Mouse (Mus musculus): ENCODE results near the gene Fbxo46.
"Not testable (repeated sequence)": the region's sequence is repeated elsewhere in the genome, so short reads cannot be mapped to it uniquely, and the experiment has no call there.

Fbxo46 gene

DNA sequence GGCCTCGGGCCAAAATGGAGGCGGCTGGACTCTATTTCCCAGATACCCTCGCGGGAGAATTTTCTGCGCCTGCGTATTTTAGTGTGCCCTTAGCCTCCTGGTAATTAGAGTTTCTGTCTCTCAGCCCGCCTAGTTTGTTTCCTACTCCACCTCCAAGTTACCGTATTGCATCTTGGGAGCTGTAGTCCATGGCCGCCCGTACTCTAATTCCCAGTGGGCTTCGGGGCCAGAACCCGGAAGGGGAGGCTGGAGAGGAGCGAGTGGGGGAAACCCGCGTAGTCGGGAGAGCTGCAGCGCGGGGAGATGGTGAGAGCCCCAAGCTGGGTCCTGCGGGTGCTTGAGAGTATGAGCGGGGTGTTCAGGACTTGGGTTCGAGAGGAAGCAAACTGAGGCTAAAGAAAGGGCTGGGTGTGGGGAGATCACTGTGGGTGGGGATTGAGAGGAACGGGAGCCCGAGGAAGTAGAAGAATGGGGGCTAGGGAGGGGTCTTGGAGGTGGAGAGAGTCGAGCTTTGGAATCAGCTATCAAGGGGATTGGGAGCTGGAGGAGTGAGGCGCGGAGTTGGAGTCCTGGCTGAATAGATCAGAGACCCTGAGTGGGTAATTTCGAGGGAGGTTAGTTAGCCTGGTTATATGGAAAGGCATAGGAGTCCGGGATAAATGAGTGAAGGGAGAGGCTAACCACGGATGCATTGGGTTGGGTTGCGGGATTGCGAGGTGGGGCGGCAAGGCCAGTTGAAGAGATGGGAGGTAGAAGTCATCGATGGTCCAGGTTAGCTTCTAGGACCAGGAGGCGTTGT is at the start of gene Fbxo46:
Gene Fbxo46, plus strand, starts transcription at position 229 of the 799 bp plus-strand sequence.
- DNase-seq (ENCODE audit: low spot score in 2 of 2): peak; percentile 97

DNA sequence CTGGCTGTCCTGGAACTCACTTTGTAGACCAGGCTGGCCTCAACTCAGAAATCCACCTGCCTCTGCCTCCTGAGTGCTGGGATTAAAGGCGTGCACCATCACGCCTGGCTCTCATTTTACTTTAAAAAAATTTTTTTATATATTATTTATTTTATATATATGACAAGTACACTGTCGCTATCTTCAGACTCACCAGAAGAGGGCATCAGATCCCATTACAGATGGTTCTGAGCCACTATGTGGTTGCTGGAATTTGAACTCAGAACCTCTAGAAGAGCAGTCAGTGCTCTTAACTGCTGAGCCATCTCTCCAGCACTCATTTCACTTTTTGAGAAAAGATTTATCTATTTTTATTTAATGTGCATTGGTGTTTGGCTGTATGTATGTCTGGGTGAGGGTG is 48.6 kb upstream of the Fbxo46 start:
- not testable (repeated sequence) for DNase-seq (ENCODE audit: low spot score in 2 of 2)

DNA sequence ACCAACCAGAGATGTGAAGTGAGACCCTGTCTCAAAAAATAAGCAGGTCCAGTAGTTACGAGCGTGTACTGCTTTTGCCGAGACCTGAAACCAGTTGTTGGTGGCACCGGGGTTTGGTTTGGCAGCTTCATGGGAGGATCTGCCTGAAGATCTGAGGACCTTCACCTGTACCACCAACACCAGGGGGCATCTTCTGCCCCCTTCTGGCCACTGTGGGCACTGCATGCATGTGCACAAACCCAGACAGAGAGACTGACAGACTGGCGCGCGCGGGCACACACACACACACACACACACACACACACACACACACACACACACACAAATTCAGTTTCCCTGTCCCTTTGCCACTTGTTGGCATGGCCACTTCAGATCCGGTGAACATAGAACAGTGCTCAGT is 46.2 kb upstream of the Fbxo46 start:
- DNase-seq (ENCODE audit: low spot score in 2 of 2): no peak

DNA sequence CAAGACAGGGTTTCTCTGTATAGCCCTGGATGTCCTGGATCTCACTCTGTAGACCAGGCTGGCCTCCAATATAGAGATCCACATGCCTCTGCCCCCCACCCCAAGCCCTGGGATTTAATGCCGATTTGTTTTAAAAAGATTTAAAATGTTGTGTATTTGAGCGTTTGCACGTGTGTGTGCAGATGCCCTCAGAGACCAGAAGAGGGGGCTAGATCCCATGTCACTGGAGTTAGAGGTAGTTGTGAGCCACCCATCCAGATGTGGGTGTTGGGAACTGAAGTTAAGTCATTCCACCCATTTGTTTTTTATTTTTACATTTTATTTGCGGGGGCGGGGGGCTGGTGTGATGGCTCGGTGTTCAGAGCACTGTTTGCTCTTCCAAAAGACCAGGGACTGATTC is 45.2 kb upstream of the Fbxo46 start:
- no peak for DNase-seq (ENCODE audit: low spot score in 2 of 2)

DNA sequence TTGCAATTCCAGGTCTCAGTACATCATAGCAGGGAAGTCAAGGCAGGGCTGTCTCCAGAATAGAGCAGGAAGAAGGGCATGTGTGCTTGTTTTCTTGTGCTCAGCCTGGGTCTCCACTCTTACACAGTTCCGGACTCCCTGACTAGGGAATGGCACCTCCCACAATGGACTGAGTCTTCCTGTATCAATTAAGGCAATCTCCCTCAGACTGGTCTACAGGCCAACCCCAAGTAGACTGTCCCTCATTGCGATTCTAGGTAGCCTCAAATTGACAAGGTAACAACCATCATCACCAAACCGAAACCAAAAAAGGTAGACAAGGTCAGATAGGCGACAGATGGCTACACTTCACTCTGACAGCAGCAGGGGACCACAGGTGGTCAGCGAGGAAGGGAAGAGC is 44.4 kb upstream of the Fbxo46 start:
- no peak for DNase-seq (ENCODE audit: low spot score in 2 of 2)

DNA sequence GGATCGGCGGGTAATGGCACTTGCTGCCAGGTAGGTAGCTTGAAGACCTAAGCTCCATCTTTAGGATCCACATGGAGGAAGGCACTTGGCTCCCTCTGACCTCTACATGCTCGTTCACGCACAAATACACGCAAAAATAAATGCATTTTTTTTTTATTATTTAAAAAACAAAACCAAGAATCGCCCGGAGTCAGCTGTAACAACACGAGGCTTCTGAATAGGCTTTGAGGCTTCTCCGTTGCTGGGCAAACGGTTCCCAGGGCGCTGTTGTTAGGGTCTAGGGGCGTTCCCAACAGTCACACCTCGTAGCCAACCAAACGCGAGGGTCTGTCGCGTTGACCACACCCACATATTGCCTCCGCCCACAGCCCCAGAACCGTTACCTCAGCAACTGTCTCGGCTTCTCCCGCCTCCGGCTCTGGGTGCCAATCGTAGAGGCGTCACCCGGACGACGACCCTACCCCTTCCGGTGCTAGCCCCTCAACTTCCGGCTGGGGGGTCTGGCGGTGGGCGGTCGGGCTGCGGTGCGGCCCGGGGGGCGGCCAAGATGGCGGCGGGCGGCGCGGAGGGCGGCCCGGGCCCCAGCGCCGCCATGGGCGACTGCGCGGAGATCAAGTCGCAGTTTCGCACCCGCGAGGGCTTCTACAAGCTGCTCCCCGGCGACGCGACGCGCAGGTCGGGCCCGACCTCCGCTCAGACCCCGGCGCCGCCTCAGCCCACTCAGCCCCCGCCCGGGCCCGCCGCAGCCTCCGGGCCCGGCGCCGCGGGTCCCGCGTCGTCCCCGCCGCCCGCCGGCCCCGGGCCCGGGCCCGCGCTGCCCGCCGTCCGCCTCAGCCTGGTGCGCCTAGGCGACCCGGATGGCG is 43.7 kb upstream of the Fbxo46 start, which contains the start of gene Dmwd:
Gene Dmwd, plus strand, starts transcription at position 505 of the 863 bp plus-strand sequence.
- DNase-seq (ENCODE audit: low spot score in 2 of 2): peak; percentile 81 to 86

DNA sequence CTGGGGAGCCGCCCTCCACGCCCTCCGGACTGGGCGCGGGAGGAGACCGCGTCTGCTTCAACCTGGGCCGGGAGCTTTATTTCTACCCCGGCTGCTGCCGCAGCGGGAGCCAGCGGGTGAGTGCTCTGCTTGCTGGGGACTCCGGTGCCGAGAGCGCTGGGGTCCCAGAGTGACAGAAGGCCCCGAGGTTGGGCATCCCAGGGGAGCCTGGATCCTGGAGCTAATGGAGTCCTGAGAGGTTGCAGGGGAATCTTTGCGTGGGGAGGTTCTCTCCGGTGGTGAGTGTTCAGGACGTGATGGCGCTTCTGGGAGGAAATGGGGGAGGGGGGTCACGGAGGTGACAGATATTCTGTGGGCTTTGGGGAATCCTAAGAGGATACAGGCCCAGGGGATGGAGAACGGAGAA is 43.1 kb upstream of the Fbxo46 start:
- no peak for DNase-seq (ENCODE audit: low spot score in 2 of 2)

DNA sequence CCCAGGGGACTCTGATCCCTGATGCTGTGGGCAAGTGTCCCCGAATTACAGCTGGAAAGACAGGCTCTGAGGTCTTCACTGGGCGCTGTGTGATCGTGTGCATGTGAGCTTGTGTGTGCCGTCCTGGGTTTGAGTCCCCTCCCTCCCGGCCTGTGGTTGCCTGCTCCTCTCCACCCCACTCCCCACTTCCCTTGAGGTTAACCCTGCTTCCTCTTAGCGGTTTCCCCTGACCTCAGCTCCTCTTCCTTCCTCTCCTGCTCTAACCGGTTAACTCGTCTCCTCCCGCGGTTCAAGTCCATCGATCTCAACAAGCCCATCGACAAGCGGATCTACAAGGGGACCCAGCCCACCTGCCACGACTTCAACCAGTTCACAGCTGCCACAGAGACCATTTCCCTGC is 41.9 kb upstream of the Fbxo46 start:
- peak; percentile 91 to 92 for DNase-seq (ENCODE audit: low spot score in 2 of 2)

DNA sequence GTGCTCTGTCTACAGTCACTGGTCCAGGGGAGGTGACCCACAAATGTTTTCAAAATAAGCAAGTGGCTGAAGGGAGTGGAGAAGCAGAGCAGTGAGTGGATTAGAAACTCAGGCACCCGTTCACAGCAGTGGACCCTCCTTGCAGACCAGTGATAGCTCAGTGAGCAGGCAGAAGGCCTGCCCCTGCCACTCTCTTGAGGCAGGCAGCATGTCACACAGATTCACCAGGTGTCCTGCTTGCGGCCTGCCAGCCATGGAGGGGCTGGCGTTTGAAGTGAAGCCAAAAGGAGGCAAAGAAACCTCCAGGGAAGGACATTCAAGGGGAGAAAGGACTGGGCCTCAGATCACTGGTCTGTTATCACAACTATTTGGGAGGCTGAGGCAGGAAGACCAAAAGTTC is 40.9 kb upstream of the Fbxo46 start:
- no peak for DNase-seq (ENCODE audit: low spot score in 2 of 2)

DNA sequence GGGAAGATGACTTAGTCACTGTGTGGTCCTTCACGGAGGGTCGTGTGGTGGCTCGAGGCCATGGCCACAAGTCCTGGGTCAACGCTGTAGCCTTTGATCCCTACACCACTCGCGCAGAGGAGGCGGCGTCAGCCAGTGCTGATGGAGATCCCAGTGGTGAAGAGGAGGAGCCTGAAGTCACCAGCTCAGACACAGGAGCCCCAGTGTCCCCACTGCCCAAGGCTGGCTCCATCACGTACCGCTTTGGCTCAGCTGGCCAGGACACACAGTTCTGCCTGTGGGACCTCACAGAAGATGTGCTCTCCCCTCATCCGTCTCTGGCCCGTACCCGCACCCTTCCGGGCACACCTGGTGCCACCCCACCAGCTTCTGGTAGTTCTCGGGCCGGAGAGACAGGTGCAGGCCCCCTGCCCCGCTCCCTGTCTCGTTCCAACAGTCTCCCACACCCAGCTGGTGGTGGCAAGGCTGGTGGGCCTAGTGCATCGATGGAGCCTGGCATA is 39.2 kb upstream of the Fbxo46 start:
- no peak for DNase-seq (ENCODE audit: low spot score in 2 of 2)

DNA sequence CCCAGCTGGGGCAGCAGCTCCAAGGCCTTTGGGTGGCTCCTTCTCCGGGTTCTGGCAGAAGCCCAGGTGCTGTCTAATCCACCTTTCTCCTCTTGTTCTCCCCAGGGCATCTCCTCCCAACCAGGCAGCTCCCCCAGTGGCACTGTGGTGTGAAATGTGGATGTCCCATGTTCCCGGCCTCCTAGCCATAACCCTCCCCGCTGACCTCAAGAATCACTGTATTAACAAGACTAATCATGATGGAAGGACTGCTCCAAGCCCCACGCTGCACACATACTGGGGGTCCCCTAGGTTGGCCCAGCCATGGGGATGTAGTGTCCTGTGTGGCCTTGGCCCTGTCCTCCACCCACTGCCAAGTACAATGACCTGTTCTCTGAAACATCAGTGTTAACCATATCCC is 37.5 kb upstream of the Fbxo46 start:
- DNase-seq (ENCODE audit: low spot score in 2 of 2): no peak

DNA sequence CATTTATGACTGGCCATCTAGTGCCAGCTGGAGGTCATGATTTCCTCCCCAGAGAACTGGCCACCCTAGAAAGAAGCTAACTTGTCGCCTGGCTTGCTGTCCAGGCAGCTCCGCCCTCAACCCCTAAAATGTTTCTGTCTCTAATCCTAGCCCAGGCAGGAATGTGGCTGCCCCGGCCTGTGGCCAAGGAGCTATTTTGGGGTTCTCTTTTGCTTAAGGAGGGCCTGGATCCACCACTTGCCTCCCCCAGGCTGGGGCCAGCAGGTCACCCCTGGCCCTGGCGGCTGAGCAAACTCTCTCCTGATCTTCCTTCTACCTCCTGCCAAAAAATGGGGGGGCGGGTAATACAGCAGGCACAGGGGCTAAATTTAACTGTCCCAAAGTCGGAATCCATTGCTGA is 36.6 kb upstream of the Fbxo46 start:
- DNase-seq (ENCODE audit: low spot score in 2 of 2): no peak

DNA sequence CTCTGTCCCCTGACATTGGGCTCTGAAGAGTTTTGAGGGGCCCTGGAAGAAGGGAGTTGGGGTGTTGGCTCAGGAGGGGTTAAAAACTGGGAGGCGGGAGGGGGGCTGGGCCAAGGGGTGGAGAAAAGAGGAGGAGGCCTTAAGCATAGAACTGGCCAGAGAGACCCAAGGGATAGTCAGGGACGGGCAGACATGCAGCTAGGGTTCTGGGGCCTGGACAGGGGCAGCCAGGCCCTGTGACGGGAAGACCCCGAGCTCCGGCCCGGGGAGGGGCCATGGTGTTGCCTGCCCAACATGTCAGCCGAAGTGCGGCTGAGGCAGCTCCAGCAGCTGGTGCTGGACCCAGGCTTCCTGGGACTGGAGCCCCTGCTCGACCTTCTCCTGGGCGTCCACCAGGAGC is 36.0 kb upstream of the Fbxo46 start, which contains the start of gene Dmpk:
Gene Dmpk, plus strand, starts transcription at position 149 of the 400 bp plus-strand sequence.
- no peak for DNase-seq (ENCODE audit: low spot score in 2 of 2)

DNA sequence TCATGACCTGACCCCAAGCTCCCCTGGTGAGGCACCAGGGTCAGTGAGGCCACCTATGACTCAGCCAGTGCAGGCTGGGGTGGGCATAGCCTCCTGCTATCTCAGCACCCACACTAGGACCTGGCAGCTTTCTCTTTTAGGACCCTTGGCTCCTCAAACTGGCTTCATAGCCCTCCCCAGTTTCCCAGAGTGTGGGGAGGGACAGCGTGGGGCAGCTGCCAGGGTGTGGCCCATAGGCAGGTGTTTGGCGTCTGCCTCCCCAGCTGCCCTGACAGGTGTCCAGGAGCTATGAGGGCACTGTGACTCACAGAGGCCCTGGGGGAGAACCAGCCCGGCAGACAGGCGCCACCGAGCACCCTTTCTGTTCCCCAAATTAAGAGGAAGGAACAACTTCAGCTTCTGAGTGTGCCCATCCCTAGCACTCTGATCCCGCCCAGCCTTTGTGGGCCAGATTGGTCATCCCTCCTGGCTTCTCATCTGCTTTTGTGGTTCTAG is 35.3 kb upstream of the Fbxo46 start:
- DNase-seq (ENCODE audit: low spot score in 2 of 2): peak; percentile 81 to 85

DNA sequence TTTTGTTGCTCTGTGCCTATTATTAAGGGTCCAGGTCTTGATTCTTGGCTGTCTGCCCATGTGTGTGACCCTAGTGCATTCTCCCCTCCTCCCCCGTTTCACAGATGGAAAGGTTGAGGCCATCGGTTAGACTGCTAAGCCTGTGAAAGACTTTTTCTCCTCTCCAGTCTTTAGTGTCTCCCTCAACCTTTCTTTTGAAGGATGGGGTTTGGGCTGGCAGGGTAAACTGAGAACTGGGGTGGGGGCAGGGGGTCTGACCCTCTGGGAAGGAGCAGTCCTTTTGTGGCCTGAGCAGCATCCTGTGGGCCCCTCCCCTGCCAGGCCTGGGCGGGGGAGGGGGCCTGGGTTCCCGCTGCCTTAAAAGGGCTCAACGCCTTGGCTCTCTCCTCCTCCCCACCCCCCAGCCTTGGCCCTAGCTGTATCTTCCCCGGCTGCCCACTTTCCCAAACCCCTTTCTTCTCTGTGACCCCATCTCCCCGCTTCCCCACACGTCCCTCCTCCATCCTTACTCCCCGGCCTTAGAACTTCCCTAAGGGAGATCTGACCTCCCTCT is 34.7 kb upstream of the Fbxo46 start:
- no peak for DNase-seq (ENCODE audit: low spot score in 2 of 2)

DNA sequence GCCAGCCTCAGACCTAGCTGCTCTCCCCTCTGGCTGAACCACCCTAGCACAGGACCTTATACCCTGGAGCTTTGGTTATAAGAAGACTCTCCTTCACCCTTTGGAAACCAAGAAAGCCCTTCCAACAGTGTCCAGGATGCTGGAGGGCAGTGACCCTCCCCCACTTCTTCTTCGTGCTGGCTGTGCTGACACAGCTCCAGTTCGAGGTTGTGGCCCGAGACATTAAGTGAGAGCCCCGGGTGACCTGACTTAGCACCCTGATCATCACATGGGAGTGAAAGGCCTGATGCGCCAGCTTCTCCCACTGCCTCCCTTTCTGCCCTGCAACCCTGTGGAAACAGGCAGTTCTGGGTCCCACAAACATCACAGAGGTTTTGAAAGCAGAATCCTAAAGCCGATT is 34.2 kb upstream of the Fbxo46 start:
- DNase-seq (ENCODE audit: low spot score in 2 of 2): no peak

DNA sequence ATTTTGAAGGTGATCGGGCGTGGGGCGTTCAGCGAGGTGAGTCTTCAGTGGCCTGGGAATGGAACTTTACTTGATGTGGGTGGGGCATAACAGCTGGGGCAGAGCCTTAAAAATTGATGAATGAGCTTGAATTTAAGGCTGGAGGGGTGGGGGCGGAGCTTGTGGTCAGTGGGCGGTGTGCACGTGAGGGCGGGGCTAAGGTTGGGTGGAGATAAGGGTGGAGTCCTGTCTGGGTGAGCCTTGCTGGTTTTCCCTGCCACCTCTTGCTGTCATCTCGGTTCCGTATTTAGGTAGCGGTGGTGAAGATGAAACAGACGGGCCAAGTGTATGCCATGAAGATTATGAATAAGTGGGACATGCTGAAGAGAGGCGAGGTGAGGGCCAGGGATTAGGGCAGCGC is 33.6 kb upstream of the Fbxo46 start:
- DNase-seq (ENCODE audit: low spot score in 2 of 2): peak; percentile 73 to 75

DNA sequence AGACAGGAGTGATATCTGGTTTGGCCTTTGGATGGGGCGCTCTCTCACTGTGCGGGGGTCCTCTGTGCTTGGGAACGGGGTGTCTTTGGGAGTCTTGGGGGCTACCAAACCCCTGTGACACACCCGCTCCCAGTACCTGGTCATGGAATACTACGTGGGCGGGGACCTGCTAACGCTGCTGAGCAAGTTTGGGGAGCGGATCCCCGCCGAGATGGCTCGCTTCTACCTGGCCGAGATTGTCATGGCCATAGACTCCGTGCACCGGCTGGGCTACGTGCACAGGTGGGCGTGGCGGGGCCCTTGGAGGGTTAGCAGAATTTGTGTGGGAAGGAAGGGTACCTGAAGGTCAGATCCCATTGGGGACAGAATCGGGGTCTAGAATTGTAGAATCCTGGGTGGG is 32.9 kb upstream of the Fbxo46 start:
- DNase-seq (ENCODE audit: low spot score in 2 of 2): no peak

DNA sequence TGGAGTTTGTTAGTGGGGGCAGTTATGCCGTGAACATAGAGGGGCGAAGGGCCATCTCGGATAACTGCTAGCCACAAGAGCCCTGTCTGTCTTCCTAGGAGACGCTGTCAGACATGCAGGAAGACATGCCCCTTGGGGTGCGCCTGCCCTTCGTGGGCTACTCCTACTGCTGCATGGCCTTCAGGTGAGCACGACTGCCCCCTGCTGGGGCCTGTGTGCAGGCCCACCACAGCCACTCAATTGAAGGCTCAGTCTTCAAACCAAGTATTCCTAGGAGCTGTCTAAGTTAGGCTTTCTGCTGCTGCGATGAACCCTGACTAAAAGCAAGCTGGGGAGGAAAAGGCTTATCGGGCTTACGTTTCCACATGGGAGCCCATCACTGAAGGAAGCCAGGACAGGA is 30.8 kb upstream of the Fbxo46 start:
- DNase-seq (ENCODE audit: low spot score in 2 of 2): peak; percentile 57 to 70

DNA sequence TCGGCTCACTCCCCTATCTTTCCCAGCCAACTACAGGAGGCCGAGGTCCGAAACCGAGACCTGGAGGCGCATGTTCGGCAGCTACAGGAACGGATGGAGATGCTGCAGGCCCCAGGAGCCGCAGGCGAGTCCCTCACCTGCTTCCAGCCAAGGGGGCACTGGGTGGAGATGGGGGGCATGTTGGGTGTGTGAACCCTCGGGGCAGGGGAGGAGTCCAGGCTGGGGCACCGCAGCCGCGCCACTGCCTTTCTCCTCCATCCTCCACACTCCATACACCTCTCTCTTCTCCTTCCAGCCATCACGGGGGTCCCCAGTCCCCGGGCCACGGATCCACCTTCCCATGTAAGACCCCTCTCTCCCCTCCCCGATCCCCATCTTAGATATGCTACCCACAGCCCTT is 27.7 kb upstream of the Fbxo46 start:
- no peak for DNase-seq (ENCODE audit: low spot score in 2 of 2)

DNA sequence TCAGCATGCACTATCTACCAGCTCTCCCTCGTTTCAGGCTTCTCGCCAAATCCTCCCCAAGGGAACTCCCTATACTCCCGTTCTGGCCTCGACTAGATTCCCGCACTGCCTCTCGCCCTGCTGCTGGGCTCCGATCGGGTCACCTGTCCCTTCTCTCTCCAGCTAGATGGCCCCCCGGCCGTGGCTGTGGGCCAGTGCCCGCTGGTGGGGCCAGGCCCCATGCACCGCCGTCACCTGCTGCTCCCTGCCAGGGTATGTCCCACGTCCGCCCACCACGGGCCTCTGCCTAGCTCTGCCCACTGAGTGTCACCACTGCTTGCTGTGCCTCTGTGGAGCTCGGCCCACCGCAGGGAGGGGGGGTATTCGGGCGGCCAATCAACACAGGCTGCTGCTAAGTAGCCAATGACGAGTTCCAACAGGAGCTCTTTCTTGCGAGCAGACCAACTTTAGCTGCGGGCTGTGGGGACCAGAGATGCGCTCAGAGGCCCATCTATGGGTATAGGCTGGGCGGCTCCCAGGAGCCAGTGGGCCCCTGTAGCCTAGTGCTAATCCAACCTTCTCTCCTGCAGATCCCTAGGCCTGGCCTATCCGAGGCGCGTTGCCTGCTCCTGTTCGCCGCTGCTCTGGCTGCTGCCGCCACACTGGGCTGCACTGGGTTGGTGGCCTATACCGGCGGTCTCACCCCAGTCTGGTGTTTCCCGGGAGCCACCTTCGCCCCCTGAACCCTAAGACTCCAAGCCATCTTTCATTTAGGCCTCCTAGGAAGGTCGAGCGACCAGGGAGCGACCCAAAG is 27.1 kb upstream of the Fbxo46 start:
- DNase-seq (ENCODE audit: low spot score in 2 of 2): no peak

Data from spleen, postnatal 36 days (tissue).